Mouse (Mus musculus) thymus, postnatal 25 days (tissue): ENCODE results near the gene Cnot6.

Experiments
- DNase-seq: peaks from one replicate; pipeline ENCODE4 v3.0.0; 2022

The Cnot6 gene

GRCm38 (mm10) chr11:49712555-49713335, at the start of gene Cnot6:
Cnot6 (minus strand) TSS chr11:49712723.
- peak; percentile 99 for DNase-seq

- no peak for DNase-seq
These were observed 48.6 kb upstream of the Cnot6 start for GRCm38 (mm10) chr11:49761130-49761529.

GRCm38 (mm10) chr11:49758096-49758495, 45.6 kb upstream of the Cnot6 start:
- no peak for DNase-seq

- DNase-seq = no peak
These were observed 42.6 kb upstream of the Cnot6 start for GRCm38 (mm10) chr11:49754958-49755665.

GRCm38 (mm10) chr11:49746756-49747155, 34.2 kb upstream of the Cnot6 start:
- no peak for DNase-seq

- DNase-seq = no peak
These were observed 33.3 kb upstream of the Cnot6 start for GRCm38 (mm10) chr11:49745839-49746238.

GRCm38 (mm10) chr11:49744981-49745380, 32.5 kb upstream of the Cnot6 start:
- DNase-seq = no peak

- DNase-seq = no peak
These were observed 31.1 kb upstream of the Cnot6 start for GRCm38 (mm10) chr11:49743634-49744033.

GRCm38 (mm10) chr11:49742248-49742647, 29.7 kb upstream of the Cnot6 start:
- no peak for DNase-seq

GRCm38 (mm10) chr11:49739776-49740175, 27.3 kb upstream of the Cnot6 start:
- DNase-seq = no peak

GRCm38 (mm10) chr11:49738659-49739406, 26.3 kb upstream of the Cnot6 start:
- DNase-seq = no peak

- no peak for DNase-seq
These were observed 25.1 kb upstream of the Cnot6 start for GRCm38 (mm10) chr11:49737625-49738024.

GRCm38 (mm10) chr11:49734771-49735170, 22.2 kb upstream of the Cnot6 start:
- DNase-seq = no peak

GRCm38 (mm10) chr11:49730275-49730948, 17.9 kb upstream of the Cnot6 start:
- no peak for DNase-seq

GRCm38 (mm10) chr11:49727877-49728276, 15.4 kb upstream of the Cnot6 start:
- peak; percentile 67 for DNase-seq

- no peak for DNase-seq
These were observed 14.3 kb upstream of the Cnot6 start for GRCm38 (mm10) chr11:49726800-49727199.

GRCm38 (mm10) chr11:49724676-49725075, 12.2 kb upstream of the Cnot6 start:
- DNase-seq = peak; percentile 79

GRCm38 (mm10) chr11:49723281-49723680, 10.8 kb upstream of the Cnot6 start:
- peak; percentile 53 for DNase-seq

- DNase-seq = peak; percentile 58
These were observed 10.2 kb upstream of the Cnot6 start for GRCm38 (mm10) chr11:49722692-49723091.

GRCm38 (mm10) chr11:49721358-49721757, 8.8 kb upstream of the Cnot6 start:
- no peak for DNase-seq

GRCm38 (mm10) chr11:49719466-49720151, 7.1 kb upstream of the Cnot6 start:
- peak; percentile 46 for DNase-seq
